Mouse (Mus musculus) kidney, adult 8-10 months (tissue): ENCODE results near the gene Dleu7.

ENCODE experiments used
- DNase-seq, 2 experiments: peaks; one replicate each; pipeline ENCODE4 v3.0.0; 2022

The Dleu7 gene

GRCm38 (mm10) chr14:62282974-62283373, 9.9 kb downstream of the Dleu7 start:
- DNase-seq, result no peak

GRCm38 (mm10) chr14:62273604-62274003, 19.2 kb downstream of the Dleu7 start:
- no peak for DNase-seq

GRCm38 (mm10) chr14:62270698-62271396, 22.0 kb downstream of the Dleu7 start:
- no peak for DNase-seq

- no peak for DNase-seq
Measured at GRCm38 (mm10) chr14:62258978-62259536, 33.8 kb downstream of the Dleu7 start.

GRCm38 (mm10) chr14:62258125-62258524, 34.7 kb downstream of the Dleu7 start:
- DNase-seq, result no peak

- no peak for DNase-seq
Measured at GRCm38 (mm10) chr14:62256066-62256465, 36.8 kb downstream of the Dleu7 start.

GRCm38 (mm10) chr14:62254371-62254770, 38.5 kb downstream of the Dleu7 start:
- DNase-seq, result no peak

- peak; percentile 36 to 40 for DNase-seq
Measured at GRCm38 (mm10) chr14:62251999-62252398, 40.8 kb downstream of the Dleu7 start.

- no peak for DNase-seq
Measured at GRCm38 (mm10) chr14:62250046-62250445, 42.8 kb downstream of the Dleu7 start.

GRCm38 (mm10) chr14:62249251-62249650, 43.6 kb downstream of the Dleu7 start:
- DNase-seq, result no peak

- DNase-seq, result no peak
Measured at GRCm38 (mm10) chr14:62248796-62249195, 44.1 kb downstream of the Dleu7 start.

GRCm38 (mm10) chr14:62248345-62248744, 44.5 kb downstream of the Dleu7 start:
- no peak for DNase-seq

- no peak for DNase-seq
Measured at GRCm38 (mm10) chr14:62245557-62245956, 47.3 kb downstream of the Dleu7 start.

- no peak for DNase-seq
Measured at GRCm38 (mm10) chr14:62243530-62243929, 49.3 kb downstream of the Dleu7 start.

GRCm38 (mm10) chr14:62235969-62236368, 56.9 kb downstream of the Dleu7 start:
- DNase-seq, result no peak

GRCm38 (mm10) chr14:62235214-62235613, 57.6 kb downstream of the Dleu7 start:
- DNase-seq, result no peak

GRCm38 (mm10) chr14:62230968-62231367, 61.9 kb downstream of the Dleu7 start:
- DNase-seq, result no peak

GRCm38 (mm10) chr14:62227101-62227500, 65.7 kb downstream of the Dleu7 start:
- DNase-seq, result no peak

- DNase-seq, result no peak
Measured at GRCm38 (mm10) chr14:62226576-62227047, 66.2 kb downstream of the Dleu7 start.
